ENCODE assay signal across 8 mouse cellular contexts in the genomic region with DNA sequence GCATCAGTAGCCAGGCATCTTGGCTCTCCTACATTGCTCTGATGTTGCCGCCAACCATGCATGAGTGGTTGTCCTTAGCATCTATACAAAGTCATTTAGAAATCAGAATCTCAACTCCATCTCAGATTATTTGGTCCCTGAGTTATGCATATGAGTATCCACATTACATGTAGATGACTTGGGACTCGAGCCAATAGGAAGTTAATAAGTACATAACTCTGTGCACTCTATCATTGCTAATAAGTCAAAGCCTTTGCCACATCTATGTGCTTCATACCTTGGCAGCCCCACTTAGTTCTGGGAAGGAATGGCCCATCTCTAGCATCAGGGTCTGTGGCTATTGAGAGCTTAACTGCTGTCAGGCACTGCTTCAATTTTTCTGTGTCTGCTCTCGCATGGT.
"Had no signal": no experiment of that assay in that cellular context is flagged by ENCODE, and none has a peak within 500 bp of the region (broad histone marks: within the 10 kb centered on the region; RNA-seq: fewer than 3 reads in every experiment).

No protein-coding gene starts in this region.

- DNase-seq: left cerebral cortex, postnatal 4 days; lung, adult 18-20 months; lung, postnatal 10 days; lung, postnatal 36 days; retina, postnatal 1 day; right cerebral cortex, postnatal 25 days; thymus, adult 18-20 months; thymus, postnatal 36 days had no signal
